Mouse (Mus musculus): Measurements from ENCODE around the gene Sncb. TPM values are rescaled to one million over a fixed set of nuclear protein-coding genes. Genes with fewer than 3 reads are reported as not detected.
A peak's percentile ranks its signal among the peaks of the same experiment; 100 is the strongest.

Gene Sncb
- polyA plus RNA-seq (2016; fragmentation: Nextera tagmentation; extraction: Ambion mirVana): 0.18 and 0.37 TPM in 2 replicates

- peaks cover 70% of the 10 kb centered on the region for H3K27me3 ChIP-seq (replicated peaks)
- H3K9ac ChIP-seq: no peak within 1 kb of the TSS
- peak within 1 kb of the TSS; percentile 66 for H3K4me2 ChIP-seq
- peak within 1 kb of the TSS; percentile 37 for H3K4me3 ChIP-seq
- H3K36me3 ChIP-seq: no peaks in the 10 kb centered on the region
- no peak within 1 kb of the TSS for H3K27ac ChIP-seq (ENCODE audit: poor library complexity, severe bottlenecking)
- peaks cover 11% of the 10 kb centered on the region for H3K4me1 ChIP-seq (replicated peaks)
- 0 out of 2 replicates have a peak, but pooled peaks cover 8% of the 10 kb centered on the region for H3K9me3 ChIP-seq (replicated peaks)
- WGBS: 2% methylated on average over 35 of the region's 35 CpGs
- peak; percentile 29; the same call in 1 of the 2 replicates for ATAC-seq (ENCODE audit: insufficient number of reproducible peaks, low FRiP score)
These were observed at the start of gene Sncb for GRCm38 (mm10) chr13:54766192-54766768. TSS of gene Sncb (minus strand) at chr13:54766595.

DNA sequence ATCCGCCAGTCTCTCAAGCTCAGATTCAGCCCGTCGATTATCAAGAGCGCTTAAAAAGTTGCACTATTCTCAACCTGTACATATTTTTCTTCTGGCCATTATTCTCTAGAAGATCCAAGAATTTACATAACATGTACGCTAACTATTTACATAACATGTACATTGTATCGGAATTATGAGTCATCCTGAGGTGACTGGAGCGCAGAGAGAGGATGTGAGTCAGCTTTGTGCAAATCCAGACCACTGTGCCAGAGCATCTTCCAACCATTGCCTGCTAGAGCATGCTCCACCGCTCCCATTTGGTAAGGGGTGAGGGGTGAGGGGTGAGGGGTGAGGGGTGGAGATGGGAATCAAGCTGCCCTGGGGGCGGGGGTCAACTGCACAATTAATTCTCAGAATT, 47.0 kb upstream of the Sncb start:
- 81% methylated on average over 9 of the region's 9 CpGs for WGBS
- no peak overlapping the region for H3K4me2 ChIP-seq
- ATAC-seq (ENCODE audit: insufficient number of reproducible peaks, low FRiP score): no peak

DNA sequence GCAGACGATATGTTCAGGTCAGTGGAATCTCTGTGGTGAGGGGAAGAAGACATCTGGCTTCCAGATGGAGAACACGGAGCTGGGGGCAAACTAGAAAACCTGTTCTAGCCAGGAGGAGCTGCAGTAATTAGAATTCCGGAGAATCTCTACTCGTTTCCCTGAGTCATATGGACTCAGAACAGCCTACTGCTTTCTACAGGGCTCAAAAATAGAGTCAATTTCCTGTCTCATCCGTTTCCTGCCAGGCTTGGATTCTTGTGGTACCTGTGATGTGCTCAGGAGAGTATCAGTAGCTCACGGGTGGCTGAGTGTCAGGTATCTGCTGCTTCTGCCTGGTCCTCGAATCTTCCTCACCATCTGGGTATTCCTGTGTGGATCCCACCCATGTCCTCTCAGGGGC, 45.1 kb upstream of the Sncb start:
- Histone ChIP-seq H3K9ac (no peak overlapping the region), H3K9me3 (replicated peaks) (no peaks in the 10 kb centered on the region), H3K4me2 (no peak overlapping the region), H3K4me3 (no peak overlapping the region), H3K27ac (ENCODE audit: poor library complexity, severe bottlenecking) (no peak overlapping the region), H3K36me3 (no peaks in the 10 kb centered on the region), H3K4me1 (replicated peaks) (no peaks in the 10 kb centered on the region), H3K27me3 (replicated peaks) (peaks cover 25% of the 10 kb centered on the region)
- no peak for ATAC-seq (ENCODE audit: insufficient number of reproducible peaks, low FRiP score)
- WGBS: 57% methylated on average over 7 of the region's 7 CpGs

More for the DNA sequence above, 47.0 kb upstream of the Sncb start:
- Histone ChIP-seq H3K36me3 (no peaks in the 10 kb centered on the region), H3K27me3 (replicated peaks) (peaks cover 11% of the 10 kb centered on the region), H3K9me3 (replicated peaks) (no peaks in the 10 kb centered on the region), H3K4me3 (no peak overlapping the region), H3K4me1 (replicated peaks) (no peaks in the 10 kb centered on the region), H3K27ac (ENCODE audit: poor library complexity, severe bottlenecking) (no peak overlapping the region), H3K9ac (no peak overlapping the region)

GRCm38 (mm10) chr13:54808067-54808466, 41.7 kb upstream of the Sncb start:
- 59% methylated on average over 12 of the region's 12 CpGs for WGBS
- H3K9ac ChIP-seq: no peak overlapping the region

DNA sequence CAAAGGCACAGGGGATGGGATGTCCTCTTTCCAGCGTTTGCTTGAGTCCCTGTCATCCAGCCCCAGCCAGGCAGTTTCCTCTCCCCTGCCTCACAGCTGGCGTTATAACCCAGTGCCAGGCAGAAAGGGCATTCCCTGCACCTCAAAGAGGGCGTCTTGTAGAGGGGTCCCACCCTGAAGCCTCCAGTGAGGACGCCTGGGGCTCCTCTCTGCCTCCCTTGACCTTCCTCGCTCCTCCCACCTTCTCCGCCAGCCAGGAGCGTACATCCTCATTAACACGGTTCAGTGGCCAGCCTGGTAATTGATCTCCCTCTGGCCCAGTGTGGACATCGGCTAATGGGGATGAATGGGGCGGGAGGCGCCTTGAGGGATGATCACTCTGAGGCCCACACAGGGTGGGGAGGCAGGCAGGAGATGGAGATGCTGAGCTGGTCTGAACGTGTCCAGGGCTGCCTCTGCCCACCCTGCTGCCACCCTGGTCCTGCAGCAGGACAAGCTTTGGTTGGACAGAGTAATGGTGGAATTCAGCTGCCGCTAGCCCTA, 40.1 kb upstream of the Sncb start:
- H3K4me3 ChIP-seq: no peak overlapping the region
- WGBS: 54% methylated on average over 13 of the region's 13 CpGs
- ATAC-seq (ENCODE audit: insufficient number of reproducible peaks, low FRiP score): no peak
- peaks cover 4% of the 10 kb centered on the region; the same call in 1 of the 2 replicates for H3K9me3 ChIP-seq (replicated peaks)
- H3K4me1 ChIP-seq (replicated peaks): no peaks in the 10 kb centered on the region
- no peak overlapping the region for H3K27ac ChIP-seq (ENCODE audit: poor library complexity, severe bottlenecking)
- H3K9ac ChIP-seq: no peak overlapping the region
- H3K27me3 ChIP-seq (replicated peaks): peaks cover 61% of the 10 kb centered on the region
- no peaks in the 10 kb centered on the region for H3K36me3 ChIP-seq
- H3K4me2 ChIP-seq: no peak overlapping the region

More at GRCm38 (mm10) chr13:54808067-54808466, 41.7 kb upstream of the Sncb start:
- Histone ChIP-seq H3K27me3 (replicated peaks) (peaks cover 54% of the 10 kb centered on the region), H3K9me3 (replicated peaks) (peaks cover under 1% of the 10 kb centered on the region; the same call in 1 of the 2 replicates), H3K27ac (ENCODE audit: poor library complexity, severe bottlenecking) (no peak overlapping the region), H3K4me1 (replicated peaks) (no peaks in the 10 kb centered on the region), H3K4me2 (no peak overlapping the region), H3K36me3 (no peaks in the 10 kb centered on the region), H3K4me3 (no peak overlapping the region)
- ATAC-seq (ENCODE audit: insufficient number of reproducible peaks, low FRiP score): no peak

DNA sequence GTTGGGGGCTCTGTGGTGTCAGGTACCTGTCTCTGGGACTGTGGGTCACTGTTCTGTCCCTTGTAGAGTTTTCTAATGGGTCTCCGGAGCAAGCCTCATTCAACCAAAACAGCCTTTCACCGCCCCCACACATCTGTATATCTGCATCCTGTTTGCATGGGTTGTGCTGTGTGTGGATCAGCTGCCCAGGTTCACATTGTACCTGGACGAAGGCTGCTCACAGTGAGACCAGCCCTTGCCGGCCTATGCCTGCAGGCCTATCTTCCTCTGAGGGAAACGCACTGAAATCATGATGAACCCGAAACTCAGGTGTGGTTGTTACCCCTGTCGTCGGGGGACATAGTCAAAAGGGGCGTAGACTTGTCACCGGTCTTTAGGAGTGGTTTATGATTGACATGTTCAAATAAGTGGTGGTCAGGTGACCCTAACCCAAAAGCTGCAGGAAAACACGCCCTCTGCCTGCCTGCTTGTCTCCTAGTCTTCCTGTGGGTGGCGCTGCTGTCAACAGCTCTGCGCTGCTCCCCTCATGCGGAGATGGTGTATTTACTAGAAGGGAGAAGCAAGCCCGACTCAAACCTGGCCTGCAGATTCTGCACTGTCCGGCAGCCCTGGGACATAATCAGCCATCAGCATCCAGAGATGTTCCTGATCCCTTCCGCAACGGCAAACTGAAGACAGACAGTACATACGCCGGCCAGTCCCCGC, 38.9 kb upstream of the Sncb start:
- peaks cover 4% of the 10 kb centered on the region; the same call in 1 of the 2 replicates for H3K9me3 ChIP-seq (replicated peaks)
- 34% methylated on average over 21 of the region's 21 CpGs for WGBS
- no peak overlapping the region for H3K27ac ChIP-seq (ENCODE audit: poor library complexity, severe bottlenecking)
- no peak overlapping the region for H3K4me3 ChIP-seq
- ATAC-seq (ENCODE audit: insufficient number of reproducible peaks, low FRiP score): no peak
- peaks cover 63% of the 10 kb centered on the region for H3K27me3 ChIP-seq (replicated peaks)
- H3K9ac ChIP-seq: no peak overlapping the region
- no peaks in the 10 kb centered on the region for H3K36me3 ChIP-seq
- H3K4me1 ChIP-seq (replicated peaks): no peaks in the 10 kb centered on the region
- H3K4me2 ChIP-seq: no peak overlapping the region

- Histone ChIP-seq H3K9me3 (replicated peaks) (peaks cover 4% of the 10 kb centered on the region; the same call in 1 of the 2 replicates), H3K4me1 (replicated peaks) (no peaks in the 10 kb centered on the region), H3K27ac (ENCODE audit: poor library complexity, severe bottlenecking) (no peak overlapping the region), H3K27me3 (replicated peaks) (peaks cover 55% of the 10 kb centered on the region), H3K36me3 (no peaks in the 10 kb centered on the region), H3K4me2 (no peak overlapping the region), H3K4me3 (no peak overlapping the region), H3K9ac (no peak overlapping the region)
- ATAC-seq (ENCODE audit: insufficient number of reproducible peaks, low FRiP score): no peak
- 74% methylated on average over 6 of the region's 6 CpGs for WGBS
These were observed 36.6 kb upstream of the Sncb start for GRCm38 (mm10) chr13:54803010-54803409.

DNA sequence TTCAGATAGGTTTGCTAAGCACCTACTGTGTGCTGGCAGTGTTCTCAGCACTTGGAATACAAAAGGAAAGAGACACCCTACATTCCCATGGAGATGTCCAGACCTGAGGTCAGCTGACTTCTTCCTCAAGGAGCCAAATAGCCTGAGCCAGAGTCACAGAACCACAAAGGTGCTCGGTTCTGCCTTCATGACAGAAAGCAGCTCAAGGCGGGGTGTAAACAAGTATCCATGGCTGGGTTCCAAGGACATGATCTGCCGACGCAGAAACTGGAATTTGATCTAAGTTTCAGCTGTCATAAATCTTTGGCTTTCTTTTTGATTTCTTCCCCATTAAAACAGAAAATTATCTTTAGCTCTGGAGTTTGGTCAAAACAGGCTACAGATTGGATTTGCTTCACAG, 33.8 kb upstream of the Sncb start:
- no peak for ATAC-seq (ENCODE audit: insufficient number of reproducible peaks, low FRiP score)
- no peak overlapping the region for H3K4me3 ChIP-seq
- WGBS: 74% methylated on average over 4 of the region's 4 CpGs

DNA sequence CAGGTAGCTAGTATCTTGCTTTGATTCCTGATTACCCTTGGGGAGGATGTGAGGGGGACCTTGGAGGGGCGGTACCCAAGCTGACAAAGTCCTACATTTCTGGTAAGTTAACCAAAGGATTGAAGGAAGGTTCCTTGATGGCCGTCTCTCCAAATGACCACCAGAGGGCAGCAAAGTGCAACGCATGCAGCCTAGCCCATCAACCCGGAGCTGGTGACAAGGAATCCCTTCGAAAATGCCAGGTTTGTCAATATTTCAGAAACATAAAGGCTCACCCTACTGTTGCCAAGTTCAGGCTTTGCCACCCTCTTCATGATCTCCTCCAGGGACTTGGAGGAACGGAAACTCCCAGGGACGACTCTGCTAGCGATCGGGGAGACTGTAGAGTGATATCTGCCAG, 33.3 kb upstream of the Sncb start:
- Histone ChIP-seq H3K9me3 (replicated peaks) (peaks cover 4% of the 10 kb centered on the region; the same call in 1 of the 2 replicates), H3K9ac (no peak overlapping the region), H3K36me3 (no peaks in the 10 kb centered on the region), H3K27me3 (replicated peaks) (peaks cover 48% of the 10 kb centered on the region), H3K4me2 (peak overlapping the region; percentile 59), H3K4me3 (no peak overlapping the region), H3K27ac (ENCODE audit: poor library complexity, severe bottlenecking) (no peak overlapping the region), H3K4me1 (replicated peaks) (no peaks in the 10 kb centered on the region)
- WGBS: 10% methylated on average over 9 of the region's 9 CpGs
- no peak for ATAC-seq (ENCODE audit: insufficient number of reproducible peaks, low FRiP score)

More for the DNA sequence above, 33.8 kb upstream of the Sncb start:
- no peak overlapping the region for H3K9ac ChIP-seq
- peak overlapping the region; percentile 59 for H3K4me2 ChIP-seq
- peaks cover 48% of the 10 kb centered on the region for H3K27me3 ChIP-seq (replicated peaks)
- H3K4me1 ChIP-seq (replicated peaks): no peaks in the 10 kb centered on the region
- H3K27ac ChIP-seq (ENCODE audit: poor library complexity, severe bottlenecking): no peak overlapping the region
- H3K36me3 ChIP-seq: no peaks in the 10 kb centered on the region
- H3K9me3 ChIP-seq (replicated peaks): peaks cover 4% of the 10 kb centered on the region; the same call in 1 of the 2 replicates

DNA sequence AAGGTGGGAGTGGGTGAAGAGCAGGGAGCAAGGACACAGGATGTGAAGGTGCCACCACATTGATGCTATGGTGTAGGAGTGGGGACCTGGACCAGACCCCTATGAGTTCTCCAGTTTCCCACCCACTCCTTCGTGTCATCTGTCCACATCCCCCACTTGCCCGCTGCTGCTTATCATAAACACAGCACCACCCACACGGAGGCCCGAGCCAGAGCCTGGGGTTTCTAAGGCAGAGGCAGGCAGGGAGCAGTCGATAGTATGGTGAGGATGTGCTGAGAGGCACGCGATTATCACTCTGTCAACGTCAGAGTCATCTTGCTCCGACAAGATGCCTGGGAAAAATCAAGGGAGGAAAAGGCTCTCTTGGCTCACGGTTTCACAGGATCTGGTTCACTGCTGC, 32.3 kb upstream of the Sncb start:
- no peaks in the 10 kb centered on the region for H3K4me1 ChIP-seq (replicated peaks)
- H3K9me3 ChIP-seq (replicated peaks): peaks cover 4% of the 10 kb centered on the region; the same call in 1 of the 2 replicates
- H3K27ac ChIP-seq (ENCODE audit: poor library complexity, severe bottlenecking): no peak overlapping the region
- H3K36me3 ChIP-seq: no peaks in the 10 kb centered on the region
- 50% methylated on average over 10 of the region's 10 CpGs for WGBS
- peaks cover 49% of the 10 kb centered on the region for H3K27me3 ChIP-seq (replicated peaks)
- H3K9ac ChIP-seq: no peak overlapping the region
- no peak for ATAC-seq (ENCODE audit: insufficient number of reproducible peaks, low FRiP score)
- no peak overlapping the region for H3K4me3 ChIP-seq
- no peak overlapping the region for H3K4me2 ChIP-seq

DNA sequence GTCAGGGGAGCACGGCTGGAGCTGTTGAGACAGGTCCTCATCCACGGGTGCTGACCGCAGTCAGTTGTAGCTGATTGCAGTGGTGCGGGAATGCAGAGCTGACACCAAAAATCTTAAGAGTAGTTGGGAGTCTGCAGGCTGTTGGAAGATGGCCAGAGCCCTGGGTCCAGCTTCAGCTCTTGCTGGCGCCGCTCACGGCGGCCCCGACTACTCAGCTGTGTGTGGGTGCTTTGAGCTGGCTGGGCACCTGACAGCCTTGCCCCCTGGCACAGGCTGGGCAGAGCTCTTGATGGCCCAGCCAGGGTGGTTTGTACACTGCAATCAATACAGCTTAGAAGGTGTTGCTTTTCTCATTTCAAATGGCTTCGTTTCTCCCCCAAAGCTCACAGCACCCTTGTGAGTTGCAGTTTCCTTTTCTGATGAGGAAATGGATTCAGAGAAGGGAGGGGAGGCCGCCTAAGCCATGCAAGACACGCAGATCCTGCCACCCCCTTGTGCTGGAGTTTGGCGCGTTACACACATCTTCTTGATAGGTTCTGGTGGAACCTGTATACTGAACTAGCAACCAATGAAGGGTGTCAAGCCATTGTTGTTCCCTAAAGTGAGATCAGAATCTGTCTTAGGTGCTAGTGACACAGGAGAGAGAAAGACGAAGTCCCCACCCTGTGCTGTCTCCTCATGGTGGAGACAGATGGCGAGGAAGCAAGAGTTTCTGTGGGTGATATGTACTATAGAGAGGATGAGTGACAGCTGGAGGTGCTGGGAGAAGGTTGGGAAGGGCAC, 31.7 kb upstream of the Sncb start:
- Histone ChIP-seq H3K4me1 (replicated peaks) (no peaks in the 10 kb centered on the region), H3K27ac (ENCODE audit: poor library complexity, severe bottlenecking) (no peak overlapping the region), H3K4me3 (no peak overlapping the region), H3K4me2 (no peak overlapping the region), H3K27me3 (replicated peaks) (peaks cover 53% of the 10 kb centered on the region), H3K9ac (no peak overlapping the region), H3K36me3 (no peaks in the 10 kb centered on the region), H3K9me3 (replicated peaks) (peaks cover 3% of the 10 kb centered on the region; the same call in 1 of the 2 replicates)
- no peak for ATAC-seq (ENCODE audit: insufficient number of reproducible peaks, low FRiP score)
- WGBS: 71% methylated on average over 16 of the region's 16 CpGs

Measured in heart, embryonic 12.5 days (tissue).